Mouse (Mus musculus) cerebellum, adult 18-20 months (tissue): ENCODE results near the gene Vmn1r160.
"Not testable (repeated sequence)": the region's sequence is repeated elsewhere in the genome, so short reads cannot be mapped to it uniquely, and the experiment has no call there.

ENCODE experiments used
- DNase-seq, 2 experiments: peaks; one replicate each; pipeline ENCODE4 v3.0.0; 2021

Vmn1r160 gene

DNA sequence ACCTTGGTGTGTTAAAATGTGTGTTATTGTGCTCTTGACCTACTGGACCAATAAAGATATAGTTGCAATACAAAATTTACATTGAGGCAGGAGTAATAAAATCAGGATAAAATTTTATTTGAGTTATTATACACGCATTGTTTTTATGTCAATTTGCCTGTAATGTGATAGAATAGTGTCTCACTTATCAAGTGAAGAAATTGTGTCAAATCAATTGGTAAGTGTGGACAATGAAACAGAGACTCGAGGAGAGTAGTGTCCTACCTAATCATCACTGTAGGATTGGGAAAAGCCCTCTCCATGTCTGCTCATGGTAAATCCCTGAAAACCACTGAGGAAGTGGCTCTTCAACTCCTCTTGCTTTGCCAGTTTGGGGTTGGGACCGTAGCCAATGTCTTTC, at the start of gene Vmn1r160:
TSS of gene Vmn1r160 (plus strand) at position 301 of the 400 bp plus-strand sequence.
- not testable (repeated sequence) for DNase-seq

DNA sequence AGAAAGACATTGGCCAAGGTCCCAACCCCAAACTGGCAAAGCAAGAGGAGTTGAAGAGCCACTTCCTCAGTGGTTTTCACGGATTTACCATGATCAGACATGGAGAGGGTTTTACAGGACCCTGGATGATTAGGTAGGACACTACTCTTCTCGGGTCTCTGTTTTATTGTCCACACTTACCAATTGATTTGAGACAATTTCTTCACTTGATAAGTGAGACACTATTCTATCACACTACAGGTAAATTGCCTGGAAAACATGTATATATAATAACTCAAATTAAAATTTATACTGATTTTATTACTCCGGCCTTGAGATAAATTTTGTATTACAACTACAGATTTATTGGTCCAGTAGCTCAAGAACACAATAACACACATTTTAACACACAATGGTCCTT, 27.5 kb upstream of the Vmn1r160 start, which contains the start of gene Vmn1r159:
TSS of gene Vmn1r159 (minus strand) at position 101 of the 400 bp plus-strand sequence.
- DNase-seq, result not testable (repeated sequence)
